ENCODE assay signal across 22 mouse cellular contexts in genomic region chr8:3594466-3594865, GRCm38 (mm10). TPM values are rescaled to one million over a fixed set of nuclear protein-coding genes. Genes with fewer than 3 reads are reported as not detected.
A peak's percentile ranks its signal among the peaks of the same experiment; 100 is the strongest.
DNase-seq lines count a peak whose midpoint lies in the region; ATAC-seq and TF ChIP-seq lines count a peak whose summit lies in the region.
"Had no signal": no experiment of that assay in that cellular context is flagged by ENCODE, and none has a peak within 500 bp of the region (broad histone marks: within the 10 kb centered on the region; RNA-seq: fewer than 3 reads in every experiment).

No protein-coding gene starts in this region.

- no peaks in the 10 kb centered on the region for H3K9me3 ChIP-seq in lung, postnatal 0 days (ENCODE audit: low read length)
- H3K9me3 ChIP-seq: G1E had no signal

- H3K4me1 ChIP-seq in lung, postnatal 0 days (ENCODE audit: insufficient read depth, low read depth, low read length) = no peaks in the 10 kb centered on the region
- no peaks in the 10 kb centered on the region for H3K4me1 ChIP-seq in lung, adult 2 months (ENCODE audit: control insufficient read depth, insufficient read depth, low read length)

- ATAC-seq in lung, postnatal 0 days = peak; percentile 85
- ATAC-seq: activated CD4-positive, CD25-positive, alpha-beta regulatory T cell, adult 4 months; CD4-positive, CD25-positive, alpha-beta regulatory T cell, adult 4 months; Patski had no signal

- no peak for TF ChIP-seq CTCF in lung, postnatal 0 days (IDR thresholded peaks at IDR 0.05)
- no peak for TF ChIP-seq CTCF in lung, adult 2 months (IDR thresholded peaks at IDR 0.05; ENCODE audit: insufficient read depth, low read length)

- no peak overlapping the region for H3K4me3 ChIP-seq in lung, postnatal 0 days (ENCODE audit: low read depth, low read length)
- no peak overlapping the region for H3K4me3 ChIP-seq in lung, adult 2 months (replicated peaks; ENCODE audit: extremely low read depth, low read depth, low read length)

- no peak for TF ChIP-seq POLR2A in lung, adult 2 months (IDR thresholded peaks at IDR 0.05; ENCODE audit: borderline replicate concordance, extremely low read depth, low read depth, low read length)

- H3K27me3 ChIP-seq in lung, postnatal 0 days (replicated peaks; ENCODE audit: insufficient read depth, low read length) = no peaks in the 10 kb centered on the region
- H3K27me3 ChIP-seq: Patski had no signal

- WGBS in lung, postnatal 0 days = 60% methylated on average over 2 of the region's 2 CpGs
- WGBS in lung, adult 2 months = 71% methylated on average over 2 of the region's 2 CpGs

- no peaks in the 10 kb centered on the region for H3K36me3 ChIP-seq in lung, postnatal 0 days (ENCODE audit: insufficient read depth, low read length)
- H3K36me3 ChIP-seq: G1E had no signal

- peak; percentile 27 for TF ChIP-seq EP300 in lung, postnatal 0 days (IDR thresholded peaks at IDR 0.05)

- no peak overlapping the region for H3K9ac ChIP-seq in lung, postnatal 0 days (replicated peaks; ENCODE audit: low read depth)

- peak; percentile 49 to 63 for DNase-seq in lung, adult 18-20 months
- DNase-seq in lung, postnatal 10 days = no peak
- peak; percentile 67 for DNase-seq in lung, postnatal 0 days (ENCODE audit: low spot score)
- DNase-seq in lung, adult 2 months = no peak
- DNase-seq in lung, postnatal 25 days (ENCODE audit: low spot score) = peak; percentile 54
- DNase-seq in lung, postnatal 14 days = no peak
- DNase-seq in lung, postnatal 36 days = peak; percentile 50
- no peak for DNase-seq in lung, postnatal 4 days
- DNase-seq: adrenal gland, adult 2 months; adrenal gland, adult 8-10 months; adrenal gland, postnatal 10 days; adrenal gland, postnatal 14 days; adrenal gland, postnatal 25 days; adrenal gland, postnatal 36 days; B cell, adult 2 months; cerebellum, adult 11 months; cerebellum, adult 11-12 months had no signal

- no peak overlapping the region for H3K27ac ChIP-seq in lung, postnatal 0 days (ENCODE audit: low read length)

- H3K4me2 ChIP-seq in lung, postnatal 0 days (replicated peaks; ENCODE audit: low read depth, low read length) = no peak overlapping the region

RNA-seq across cellular contexts. Expression of gene Camsap3, which starts 7.4 kb away (rescaled TPM):
- polyA plus RNA-seq in lung, postnatal 0 days (2015; fragmentation: Nextera tagmentation; extraction: Ambion mirVana) = 5.7 and 6.5 TPM in 2 replicates
- polyA plus RNA-seq in lung, adult 2 months (2012; rRNA removed) = 16.9 and 33.1 TPM in 2 replicates
- polyA plus RNA-seq: activated CD4-positive, CD25-positive, alpha-beta regulatory T cell, adult 4 months; CD4-positive, CD25-positive, alpha-beta regulatory T cell, adult 4 months; G1E had no signal

RNA-seq across cellular contexts. Expression of gene Xab2, which starts 26.6 kb away (rescaled TPM):
- 34.2 and 37.3 TPM in 2 replicates for polyA plus RNA-seq in lung, postnatal 0 days (2015; fragmentation: Nextera tagmentation; extraction: Ambion mirVana)
- 59.0 and 66.6 TPM in 2 replicates for polyA plus RNA-seq in lung, adult 2 months (2012; rRNA removed)

RNA-seq across cellular contexts. Expression of gene C330021F23Rik, which starts 26.7 kb away (rescaled TPM):
- polyA plus RNA-seq in lung, postnatal 0 days (2015; fragmentation: Nextera tagmentation; extraction: Ambion mirVana) = 0.25 and 0.36 TPM in 2 replicates
- 0.88 TPM in 1 of 2 replicates, not detected in the other for polyA plus RNA-seq in lung, adult 2 months (2012; rRNA removed)
- polyA plus RNA-seq: activated CD4-positive, CD25-positive, alpha-beta regulatory T cell, adult 4 months; adrenal gland, adult 2 months; C2C12; G1E had no signal

RNA-seq across cellular contexts. Expression of gene Pet100, which starts 26.9 kb away (rescaled TPM):
- polyA plus RNA-seq in lung, postnatal 0 days (2015; fragmentation: Nextera tagmentation; extraction: Ambion mirVana) = 117 and 119 TPM in 2 replicates
- polyA plus RNA-seq in lung, adult 2 months (2012; rRNA removed) = 3.7 and 10.0 TPM in 2 replicates

RNA-seq across cellular contexts. Expression of gene Pcp2, which starts 30.9 kb away (rescaled TPM):
- 0.08 TPM in 1 of 2 replicates, not detected in the other for polyA plus RNA-seq in lung, postnatal 0 days (2015; fragmentation: Nextera tagmentation; extraction: Ambion mirVana)
- not detected in 2 replicates for polyA plus RNA-seq in lung, adult 2 months (2012; rRNA removed)
- polyA plus RNA-seq: activated CD4-positive, CD25-positive, alpha-beta regulatory T cell, adult 4 months; adrenal gland, adult 2 months; CD4-positive, CD25-positive, alpha-beta regulatory T cell, adult 4 months; G1E; Patski had no signal

Comparison
In these comparisons a context has a peak if more than half of its experiments do, and no peak if none do; other contexts are left out.
1. DNase-seq: peak in lung, adult 18-20 months (2 of 2), lung, postnatal 0 days (single experiment), lung, postnatal 25 days (single experiment) and lung, postnatal 36 days (single experiment); none in lung, postnatal 10 days (single experiment), lung, adult 2 months (single experiment), lung, postnatal 14 days (single experiment) and lung, postnatal 4 days (0 of 2).